Mouse (Mus musculus): ENCODE measurements around the gene Mreg. TPM values are rescaled to one million over a fixed set of nuclear protein-coding genes. Genes with fewer than 3 reads are reported as not detected.

Gene Mreg
- polyA plus RNA-seq, 1 experiment from 2014 or later: 9.2 TPM

- no peak for ATAC-seq (ENCODE audit: insufficient number of reproducible peaks, insufficient read depth, low FRiP score, low read depth)
- Histone ChIP-seq H3K27me3 (ENCODE audit: control insufficient read depth, insufficient read depth, low read length) (no peaks in the 10 kb centered on the region), H3K9me3 (ENCODE audit: control insufficient read depth, low read depth, low read length) (no peaks in the 10 kb centered on the region), H3K36me3 (ENCODE audit: control insufficient read depth, insufficient read depth, low read length) (no peaks in the 10 kb centered on the region), H3K4me1 (ENCODE audit: control insufficient read depth, insufficient read depth, low read length) (peaks cover 6% of the 10 kb centered on the region; the same call in 1 of the 2 replicates), H3K4me3 (ENCODE audit: low read depth, low read length) (no peak overlapping the region), H3K4me2 (replicated peaks; ENCODE audit: low read depth, low read length) (no peak overlapping the region), H3K27ac (ENCODE audit: low read length) (no peak overlapping the region), H3K9ac (replicated peaks; ENCODE audit: low read depth, low read length) (no peak overlapping the region)
- WGBS: 92% methylated on average over 5 of the region's 5 CpGs
These were observed 16.0 kb downstream of the Mreg start for GRCm38 (mm10) chr1:72196123-72196522.

- no peak for ATAC-seq (ENCODE audit: insufficient number of reproducible peaks, insufficient read depth, low FRiP score, low read depth)
- H3K36me3 ChIP-seq (ENCODE audit: control insufficient read depth, insufficient read depth, low read length): no peaks in the 10 kb centered on the region
- H3K9ac ChIP-seq (replicated peaks; ENCODE audit: low read depth, low read length): no peak overlapping the region
- no peak overlapping the region for H3K27ac ChIP-seq (ENCODE audit: low read length)
- no peaks in the 10 kb centered on the region for H3K27me3 ChIP-seq (ENCODE audit: control insufficient read depth, insufficient read depth, low read length)
- no peaks in the 10 kb centered on the region for H3K9me3 ChIP-seq (ENCODE audit: control insufficient read depth, low read depth, low read length)
- no peaks in the 10 kb centered on the region for H3K4me1 ChIP-seq (ENCODE audit: control insufficient read depth, insufficient read depth, low read length)
- no peak overlapping the region for H3K4me3 ChIP-seq (ENCODE audit: low read depth, low read length)
- WGBS: 92% methylated on average over 8 of the region's 8 CpGs
- H3K4me2 ChIP-seq (replicated peaks; ENCODE audit: low read depth, low read length): no peak overlapping the region
These were observed 20.7 kb downstream of the Mreg start for GRCm38 (mm10) chr1:72191449-72191848.

GRCm38 (mm10) chr1:72188142-72188738 lies 23.9 kb downstream of the Mreg start:
- H3K4me2 ChIP-seq (replicated peaks; ENCODE audit: low read depth, low read length): peak overlapping the region; percentile 26; the same call in 1 of the 2 replicates
- H3K4me3 ChIP-seq (ENCODE audit: low read depth, low read length): no peak overlapping the region
- no peak overlapping the region for H3K27ac ChIP-seq (ENCODE audit: low read length)
- no peak for ATAC-seq (ENCODE audit: insufficient number of reproducible peaks, insufficient read depth, low FRiP score, low read depth)
- H3K36me3 ChIP-seq (ENCODE audit: control insufficient read depth, insufficient read depth, low read length): no peaks in the 10 kb centered on the region
- WGBS: 43% methylated on average over 16 of the region's 16 CpGs
- no peaks in the 10 kb centered on the region for H3K27me3 ChIP-seq (ENCODE audit: control insufficient read depth, insufficient read depth, low read length)
- H3K9ac ChIP-seq (replicated peaks; ENCODE audit: low read depth, low read length): no peak overlapping the region
- no peaks in the 10 kb centered on the region for H3K4me1 ChIP-seq (ENCODE audit: control insufficient read depth, insufficient read depth, low read length)
- H3K9me3 ChIP-seq (ENCODE audit: control insufficient read depth, low read depth, low read length): no peaks in the 10 kb centered on the region

GRCm38 (mm10) chr1:72187486-72187885 lies 24.6 kb downstream of the Mreg start:
- no peak for ATAC-seq (ENCODE audit: insufficient number of reproducible peaks, insufficient read depth, low FRiP score, low read depth)
- 69% methylated on average over 10 of the region's 10 CpGs for WGBS

GRCm38 (mm10) chr1:72186151-72186550 lies 26.0 kb downstream of the Mreg start:
- WGBS: 69% methylated on average over 5 of the region's 5 CpGs
- ATAC-seq (ENCODE audit: insufficient number of reproducible peaks, insufficient read depth, low FRiP score, low read depth): no peak
- Histone ChIP-seq H3K27me3 (ENCODE audit: control insufficient read depth, insufficient read depth, low read length) (no peaks in the 10 kb centered on the region), H3K4me2 (replicated peaks; ENCODE audit: low read depth, low read length) (no peak overlapping the region), H3K27ac (ENCODE audit: low read length) (no peak overlapping the region), H3K36me3 (ENCODE audit: control insufficient read depth, insufficient read depth, low read length) (no peaks in the 10 kb centered on the region), H3K4me1 (ENCODE audit: control insufficient read depth, insufficient read depth, low read length) (peaks cover 5% of the 10 kb centered on the region; the same call in 1 of the 2 replicates), H3K4me3 (ENCODE audit: low read depth, low read length) (no peak overlapping the region), H3K9ac (replicated peaks; ENCODE audit: low read depth, low read length) (no peak overlapping the region), H3K9me3 (ENCODE audit: control insufficient read depth, low read depth, low read length) (no peaks in the 10 kb centered on the region)

More at GRCm38 (mm10) chr1:72187486-72187885, 24.6 kb downstream of the Mreg start:
- Histone ChIP-seq H3K27ac (ENCODE audit: low read length) (no peak overlapping the region), H3K4me3 (ENCODE audit: low read depth, low read length) (no peak overlapping the region), H3K27me3 (ENCODE audit: control insufficient read depth, insufficient read depth, low read length) (no peaks in the 10 kb centered on the region), H3K36me3 (ENCODE audit: control insufficient read depth, insufficient read depth, low read length) (no peaks in the 10 kb centered on the region), H3K4me2 (replicated peaks; ENCODE audit: low read depth, low read length) (no peak overlapping the region), H3K9ac (replicated peaks; ENCODE audit: low read depth, low read length) (no peak overlapping the region), H3K4me1 (ENCODE audit: control insufficient read depth, insufficient read depth, low read length) (peaks cover 5% of the 10 kb centered on the region; the same call in 1 of the 2 replicates), H3K9me3 (ENCODE audit: control insufficient read depth, low read depth, low read length) (no peaks in the 10 kb centered on the region)

- Histone ChIP-seq H3K9ac (replicated peaks; ENCODE audit: low read depth, low read length) (no peak overlapping the region), H3K4me2 (replicated peaks; ENCODE audit: low read depth, low read length) (peak overlapping the region; percentile 27; the same call in 1 of the 2 replicates), H3K9me3 (ENCODE audit: control insufficient read depth, low read depth, low read length) (no peaks in the 10 kb centered on the region), H3K27me3 (ENCODE audit: control insufficient read depth, insufficient read depth, low read length) (no peaks in the 10 kb centered on the region), H3K4me3 (ENCODE audit: low read depth, low read length) (no peak overlapping the region), H3K36me3 (ENCODE audit: control insufficient read depth, insufficient read depth, low read length) (no peaks in the 10 kb centered on the region), H3K27ac (ENCODE audit: low read length) (no peak overlapping the region), H3K4me1 (ENCODE audit: control insufficient read depth, insufficient read depth, low read length) (peaks cover 5% of the 10 kb centered on the region; the same call in 1 of the 2 replicates)
- 46% methylated on average over 6 of the region's 6 CpGs for whole genome bisulfite sequencing
- ATAC-seq (ENCODE audit: insufficient number of reproducible peaks, insufficient read depth, low FRiP score, low read depth): no peak
These were observed 28.6 kb downstream of the Mreg start for GRCm38 (mm10) chr1:72183554-72183953.

- H3K27me3 ChIP-seq (ENCODE audit: control insufficient read depth, insufficient read depth, low read length): no peaks in the 10 kb centered on the region
- WGBS: 5% methylated on average over 13 of the region's 13 CpGs
- no peak overlapping the region for H3K4me3 ChIP-seq (ENCODE audit: low read depth, low read length)
- ATAC-seq (ENCODE audit: insufficient number of reproducible peaks, insufficient read depth, low FRiP score, low read depth): 0 out of 2 replicates have a peak, but pooled peaks have one; percentile 46
- peak overlapping the region; percentile 27; the same call in 1 of the 2 replicates for H3K4me2 ChIP-seq (replicated peaks; ENCODE audit: low read depth, low read length)
- no peak overlapping the region for H3K9ac ChIP-seq (replicated peaks; ENCODE audit: low read depth, low read length)
- no peak overlapping the region for H3K27ac ChIP-seq (ENCODE audit: low read length)
- no peaks in the 10 kb centered on the region for H3K36me3 ChIP-seq (ENCODE audit: control insufficient read depth, insufficient read depth, low read length)
- no peaks in the 10 kb centered on the region for H3K9me3 ChIP-seq (ENCODE audit: control insufficient read depth, low read depth, low read length)
- H3K4me1 ChIP-seq (ENCODE audit: control insufficient read depth, insufficient read depth, low read length): peaks cover 5% of the 10 kb centered on the region; the same call in 1 of the 2 replicates
These were observed 29.1 kb downstream of the Mreg start for GRCm38 (mm10) chr1:72182930-72183499.

GRCm38 (mm10) chr1:72179947-72180346 lies 32.2 kb downstream of the Mreg start:
- no peaks in the 10 kb centered on the region for H3K9me3 ChIP-seq (ENCODE audit: control insufficient read depth, low read depth, low read length)
- ATAC-seq (ENCODE audit: insufficient number of reproducible peaks, insufficient read depth, low FRiP score, low read depth): no peak
- H3K27ac ChIP-seq (ENCODE audit: low read length): no peak overlapping the region
- H3K9ac ChIP-seq (replicated peaks; ENCODE audit: low read depth, low read length): no peak overlapping the region
- H3K4me3 ChIP-seq (ENCODE audit: low read depth, low read length): no peak overlapping the region
- 90% methylated on average over 7 of the region's 7 CpGs for WGBS
- peaks cover 5% of the 10 kb centered on the region; the same call in 1 of the 2 replicates for H3K4me1 ChIP-seq (ENCODE audit: control insufficient read depth, insufficient read depth, low read length)
- no peaks in the 10 kb centered on the region for H3K27me3 ChIP-seq (ENCODE audit: control insufficient read depth, insufficient read depth, low read length)
- no peak overlapping the region for H3K4me2 ChIP-seq (replicated peaks; ENCODE audit: low read depth, low read length)
- H3K36me3 ChIP-seq (ENCODE audit: control insufficient read depth, insufficient read depth, low read length): no peaks in the 10 kb centered on the region
